13 mouse cellular contexts compared by ENCODE assay signal in the genomic region with DNA sequence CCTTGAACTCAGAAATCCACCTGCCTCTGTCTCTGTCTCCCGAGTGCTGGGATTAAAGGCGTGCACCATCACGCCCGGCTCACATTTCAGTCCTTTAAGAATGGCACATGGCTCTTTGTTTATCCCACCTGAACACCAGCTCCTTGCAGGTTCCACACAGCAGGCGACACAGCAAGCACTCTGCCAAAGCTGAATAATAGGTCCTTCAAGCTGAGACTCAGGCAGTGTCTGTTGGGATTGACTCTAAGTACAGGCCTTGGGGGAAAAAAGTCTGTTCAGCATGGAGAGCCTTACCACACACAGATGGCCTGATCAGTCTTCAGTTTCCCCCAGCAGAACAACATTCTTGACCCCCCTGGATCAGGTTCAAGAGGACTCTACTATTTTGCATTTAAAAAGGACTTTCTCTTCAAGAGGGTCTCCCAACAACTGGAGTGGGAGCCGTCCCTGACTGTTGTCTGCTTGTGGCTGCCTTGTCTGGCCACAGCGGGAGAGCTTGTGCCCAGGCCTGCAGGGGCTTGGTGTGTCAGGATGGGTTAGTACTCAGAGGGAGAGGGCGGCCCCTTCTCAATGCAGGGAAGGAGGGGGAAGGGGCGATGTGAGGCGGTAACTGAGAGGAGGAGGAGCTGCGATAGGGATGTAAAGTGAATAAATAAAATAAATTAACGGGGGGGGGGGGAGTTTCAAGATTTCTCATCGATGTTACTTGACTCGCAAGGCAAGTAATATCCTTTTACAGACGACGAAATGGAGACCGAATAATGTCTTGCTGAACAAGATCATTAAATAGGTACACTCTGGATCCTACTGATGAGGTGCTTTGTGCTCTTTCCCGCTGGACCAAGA. TPM values are rescaled to one million over a fixed set of nuclear protein-coding genes. Genes with fewer than 3 reads are reported as not detected.
DNase-seq lines count a peak whose midpoint lies in the region; ATAC-seq and TF ChIP-seq lines count a peak whose summit lies in the region.
"Had no signal": no experiment of that assay in that cellular context is flagged by ENCODE, and none has a peak within 500 bp of the region (broad histone marks: within the 10 kb centered on the region; RNA-seq: fewer than 3 reads in every experiment).

No protein-coding gene starts in this region.

- WGBS in kidney, postnatal 0 days: 14% methylated on average over 18 of the region's 18 CpGs
- WGBS in forebrain, postnatal 0 days: 8% methylated on average over 18 of the region's 18 CpGs
- 4% methylated on average over 17 of the region's 18 CpGs for whole genome bisulfite sequencing in midbrain, embryonic 16.5 days

- peaks cover 42% of the 10 kb centered on the region for H3K27me3 ChIP-seq in kidney, postnatal 0 days (ENCODE audit: insufficient read depth, low read length)
- H3K27me3 ChIP-seq in forebrain, postnatal 0 days (ENCODE audit: insufficient read depth, low read length): peaks cover 38% of the 10 kb centered on the region
- H3K27me3 ChIP-seq in midbrain, embryonic 16.5 days (ENCODE audit: control insufficient read depth, insufficient read depth, low read depth, low read length): peaks cover 27% of the 10 kb centered on the region

- DNase-seq in kidney, postnatal 0 days (ENCODE audit: low spot score): no peak
- DNase-seq in kidney, postnatal 14 days: no peak
- peak; percentile 72 for DNase-seq in embryo, embryonic 10 days (ENCODE audit: low spot score)
- no peak for DNase-seq in forebrain, postnatal 0 days
- DNase-seq in gastrocnemius, adult 2 months: no peak
- DNase-seq in urinary bladder, postnatal 10 days (ENCODE audit: low spot score): no peak
- DNase-seq: heart, postnatal 14 days; lung, postnatal 4 days; thymus, postnatal 25 days had no signal

- peaks cover 17% of the 10 kb centered on the region for H3K4me1 ChIP-seq in kidney, postnatal 0 days (replicated peaks; ENCODE audit: insufficient read depth, low read length)
- peaks cover 10% of the 10 kb centered on the region for H3K4me1 ChIP-seq in forebrain, postnatal 0 days (ENCODE audit: insufficient read depth)
- H3K4me1 ChIP-seq in midbrain, embryonic 16.5 days (ENCODE audit: control insufficient read depth, insufficient read depth, low read length): peaks cover 28% of the 10 kb centered on the region

- no peak for ATAC-seq in kidney, postnatal 0 days (replicated peaks; ENCODE audit: low FRiP score, low read depth)
- no peak for ATAC-seq in forebrain, postnatal 0 days
- no peak for ATAC-seq in midbrain, embryonic 16.5 days
- no peak for ATAC-seq in frontal cortex, adult (ENCODE audit: low TSS enrichment)

- no peaks in the 10 kb centered on the region for H3K36me3 ChIP-seq in kidney, postnatal 0 days (ENCODE audit: insufficient read depth, low read length)
- no peaks in the 10 kb centered on the region for H3K36me3 ChIP-seq in forebrain, postnatal 0 days (ENCODE audit: insufficient read depth)
- H3K36me3 ChIP-seq in midbrain, embryonic 16.5 days (ENCODE audit: control insufficient read depth, insufficient read depth, low read length): no peaks in the 10 kb centered on the region
- H3K36me3 ChIP-seq: G1E had no signal

- no peak overlapping the region for H3K9ac ChIP-seq in kidney, postnatal 0 days (ENCODE audit: low read depth, low read length)
- no peak overlapping the region for H3K9ac ChIP-seq in forebrain, postnatal 0 days
- H3K9ac ChIP-seq in midbrain, embryonic 16.5 days (ENCODE audit: low read depth, low read length): no peak overlapping the region

- intact Hi-C loops in gastrocnemius, adult 2 months (cut with DNase I): loop anchor here (5.0 kb wide), 1 partner anchor 51 kb away; a partner anchor contains a TSS

- H3K4me2 ChIP-seq in kidney, postnatal 0 days (ENCODE audit: low read length): peak overlapping the region; percentile 99; the same call in 1 of the 2 replicates
- H3K4me2 ChIP-seq in forebrain, postnatal 0 days (ENCODE audit: low read depth): 0 out of 2 replicates have a peak overlapping the region, but pooled peaks have one; percentile 2
- H3K4me2 ChIP-seq in midbrain, embryonic 16.5 days (ENCODE audit: low read length): peak overlapping the region; percentile 98

- no peak overlapping the region for H3K27ac ChIP-seq in kidney, postnatal 0 days
- no peak overlapping the region for H3K27ac ChIP-seq in forebrain, postnatal 0 days (ENCODE audit: low read depth, low read length)
- H3K27ac ChIP-seq in midbrain, embryonic 16.5 days (ENCODE audit: low read length): no peak overlapping the region
- no peak overlapping the region for H3K27ac ChIP-seq in gastrocnemius, adult 2 months

- H3K4me3 ChIP-seq in kidney, postnatal 0 days (replicated peaks; ENCODE audit: low read depth, low read length): 0 out of 2 replicates have a peak overlapping the region, but pooled peaks have one; percentile 49
- H3K4me3 ChIP-seq in forebrain, postnatal 0 days (ENCODE audit: low read depth, low read length): no peak overlapping the region
- H3K4me3 ChIP-seq in midbrain, embryonic 16.5 days (ENCODE audit: low read depth, low read length): no peak overlapping the region
- no peak overlapping the region for H3K4me3 ChIP-seq in gastrocnemius, adult 2 months

- TF ChIP-seq CTCF in kidney, postnatal 0 days (IDR thresholded peaks at IDR 0.05; ENCODE audit: low read depth): no peak
- no peak for TF ChIP-seq CTCF in forebrain, postnatal 0 days (IDR thresholded peaks at IDR 0.05; ENCODE audit: low read depth)
- TF ChIP-seq CTCF in gastrocnemius, adult 2 months (IDR thresholded peaks at IDR 0.05): no peak

- no peaks in the 10 kb centered on the region for H3K9me3 ChIP-seq in kidney, postnatal 0 days (replicated peaks; ENCODE audit: low read length)
- H3K9me3 ChIP-seq in forebrain, postnatal 0 days (ENCODE audit: low read length): no peaks in the 10 kb centered on the region
- no peaks in the 10 kb centered on the region for H3K9me3 ChIP-seq in midbrain, embryonic 16.5 days (replicated peaks; ENCODE audit: control insufficient read depth, low read length, poor library complexity, severe bottlenecking)

RNA-seq across cellular contexts. Expression of a gene that starts 1.8 kb away (rescaled TPM):
- 0.29 and 0.33 TPM in 2 replicates for polyA plus RNA-seq in kidney, postnatal 0 days (2015; fragmentation: Nextera tagmentation; extraction: Ambion mirVana)
- 3.0 and 6.8 TPM in 2 replicates for total RNA-seq in forebrain, postnatal 0 days (2014; rRNA removed)
- 2.6 and 3.3 TPM in 2 replicates for polyA plus RNA-seq in forebrain, postnatal 0 days (2015; fragmentation: Nextera tagmentation; extraction: Ambion mirVana)
- 1.2 and 1.5 TPM in 2 replicates for polyA plus RNA-seq in midbrain, embryonic 16.5 days (2015; fragmentation: Nextera tagmentation; extraction: Ambion mirVana)
- not detected for total RNA-seq in gastrocnemius, adult 2 months (2021)
- polyA plus RNA-seq: G1E had no signal

RNA-seq across cellular contexts. Expression of a gene that starts 7.8 kb away (rescaled TPM):
- polyA plus RNA-seq in kidney, postnatal 0 days (2015; fragmentation: Nextera tagmentation; extraction: Ambion mirVana): 0.05 TPM in 1 of 2 replicates, not detected in the other
- 0.85 and 1.8 TPM in 2 replicates for total RNA-seq in forebrain, postnatal 0 days (2014; rRNA removed)
- polyA plus RNA-seq in forebrain, postnatal 0 days (2015; fragmentation: Nextera tagmentation; extraction: Ambion mirVana): 0.75 and 1.9 TPM in 2 replicates
- 0.53 and 0.57 TPM in 2 replicates for polyA plus RNA-seq in midbrain, embryonic 16.5 days (2015; fragmentation: Nextera tagmentation; extraction: Ambion mirVana)
- not detected for total RNA-seq in gastrocnemius, adult 2 months (2021)
- total RNA-seq: heart, postnatal 14 days had no signal
- polyA plus RNA-seq: G1E had no signal

RNA-seq across cellular contexts. Expression of a gene that starts 49.1 kb away (rescaled TPM):
- not detected in 2 replicates for polyA plus RNA-seq in kidney, postnatal 0 days (2015; fragmentation: Nextera tagmentation; extraction: Ambion mirVana)
- 1.0 and 1.8 TPM in 2 replicates for total RNA-seq in forebrain, postnatal 0 days (2014; rRNA removed)
- 0.31 and 0.97 TPM in 2 replicates for polyA plus RNA-seq in forebrain, postnatal 0 days (2015; fragmentation: Nextera tagmentation; extraction: Ambion mirVana)
- polyA plus RNA-seq in midbrain, embryonic 16.5 days (2015; fragmentation: Nextera tagmentation; extraction: Ambion mirVana): 0.51 and 0.55 TPM in 2 replicates
- not detected for total RNA-seq in gastrocnemius, adult 2 months (2021)
- total RNA-seq: G1E; heart, postnatal 14 days; left cerebral cortex, adult 18-20 months had no signal
- polyA plus RNA-seq: G1E had no signal

RNA-seq across cellular contexts. Expression of a gene that starts 58.6 kb away (rescaled TPM):
- polyA plus RNA-seq in kidney, postnatal 0 days (2015; fragmentation: Nextera tagmentation; extraction: Ambion mirVana): 19.1 and 20.0 TPM in 2 replicates
- total RNA-seq in forebrain, postnatal 0 days (2014; rRNA removed): 24.9 and 33.6 TPM in 2 replicates
- 19.3 and 25.5 TPM in 2 replicates for polyA plus RNA-seq in forebrain, postnatal 0 days (2015; fragmentation: Nextera tagmentation; extraction: Ambion mirVana)
- 30.0 and 30.4 TPM in 2 replicates for polyA plus RNA-seq in midbrain, embryonic 16.5 days (2015; fragmentation: Nextera tagmentation; extraction: Ambion mirVana)
- 10 to 100 TPM; 13.4 to 16.0 TPM for total RNA-seq in gastrocnemius, adult 2 months (2021)

RNA-seq across cellular contexts. Expression of a gene that starts 58.6 kb away (rescaled TPM):
- 44.5 and 46.0 TPM in 2 replicates for polyA plus RNA-seq in kidney, postnatal 0 days (2015; fragmentation: Nextera tagmentation; extraction: Ambion mirVana)
- 40.4 and 41.8 TPM in 2 replicates for total RNA-seq in forebrain, postnatal 0 days (2014; rRNA removed)
- polyA plus RNA-seq in forebrain, postnatal 0 days (2015; fragmentation: Nextera tagmentation; extraction: Ambion mirVana): 36.5 and 39.9 TPM in 2 replicates
- 57.3 and 64.1 TPM in 2 replicates for polyA plus RNA-seq in midbrain, embryonic 16.5 days (2015; fragmentation: Nextera tagmentation; extraction: Ambion mirVana)
- 10 to 100 TPM; 29.5 to 31.1 TPM for total RNA-seq in gastrocnemius, adult 2 months (2021)

Comparison
In these comparisons a context has a peak if more than half of its experiments do, and no peak if none do; other contexts are left out.
1. H3K4me2 ChIP-seq: peak in every context shown above with its lines; median percentile 99 in kidney, postnatal 0 days; 98 in midbrain, embryonic 16.5 days; 2 in forebrain, postnatal 0 days.